Mouse (Mus musculus): ENCODE measurements around the gene Ampd2. TPM values are rescaled to one million over a fixed set of nuclear protein-coding genes. Genes with fewer than 3 reads are reported as not detected.

The Ampd2 gene
- polyA plus RNA-seq, 1 experiment from 2014 or later, result 48.5 TPM

Other genes with a start within 250 kb of the Ampd2 start
- 0.38 TPM in 1 of 2 replicates, not detected in the other for gene Eps8l3, start 209.4 kb downstream of the Ampd2 start, polyA plus RNA-seq (2015; fragmentation: Nextera tagmentation; extraction: Ambion mirVana)
- 260 TPM in 2 replicates for gene Gstm5, start 190.8 kb downstream of the Ampd2 start, polyA plus RNA-seq (2015; fragmentation: Nextera tagmentation; extraction: Ambion mirVana)
- 33.3 and 33.5 TPM in 2 replicates for gene Gstm7, start 154.8 kb downstream of the Ampd2 start, polyA plus RNA-seq (2015; fragmentation: Nextera tagmentation; extraction: Ambion mirVana)
- gene Gstm6, start 142.9 kb downstream of the Ampd2 start, polyA plus RNA-seq (2015; fragmentation: Nextera tagmentation; extraction: Ambion mirVana), result 10.5 and 12.0 TPM in 2 replicates
- not detected in 2 replicates for gene Gstm3, start 117.4 kb downstream of the Ampd2 start, polyA plus RNA-seq (2015; fragmentation: Nextera tagmentation; extraction: Ambion mirVana)
- gene Gstm2, start 100.2 kb downstream of the Ampd2 start, polyA plus RNA-seq (2015; fragmentation: Nextera tagmentation; extraction: Ambion mirVana), result 46.7 and 52.1 TPM in 2 replicates
- gene Gstm1, start 68.7 kb downstream of the Ampd2 start, polyA plus RNA-seq (2015; fragmentation: Nextera tagmentation; extraction: Ambion mirVana), result 42.7 and 54.9 TPM in 2 replicates
- gene Gstm4, start 41.8 kb downstream of the Ampd2 start, polyA plus RNA-seq (2015; fragmentation: Nextera tagmentation; extraction: Ambion mirVana), result 14.6 and 15.4 TPM in 2 replicates
- gene Gnat2, start 6.1 kb upstream of the Ampd2 start, polyA plus RNA-seq (2015; fragmentation: Nextera tagmentation; extraction: Ambion mirVana), result 0.72 and 0.78 TPM in 2 replicates
- gene Gnai3, start 59.5 kb upstream of the Ampd2 start, polyA plus RNA-seq (2015; fragmentation: Nextera tagmentation; extraction: Ambion mirVana), result 184 and 193 TPM in 2 replicates
- 0.09 and 0.19 TPM in 2 replicates for gene Gpr61, start 68.2 kb upstream of the Ampd2 start, polyA plus RNA-seq (2015; fragmentation: Nextera tagmentation; extraction: Ambion mirVana)
- 4.3 and 4.4 TPM in 2 replicates for gene Amigo1, start 99.7 kb upstream of the Ampd2 start, polyA plus RNA-seq (2015; fragmentation: Nextera tagmentation; extraction: Ambion mirVana)
- gene Cyb561d1, start 114.6 kb upstream of the Ampd2 start, polyA plus RNA-seq (2015; fragmentation: Nextera tagmentation; extraction: Ambion mirVana), result 1.8 and 2.1 TPM in 2 replicates
- gene Atxn7l2, start 124.3 kb upstream of the Ampd2 start, polyA plus RNA-seq (2015; fragmentation: Nextera tagmentation; extraction: Ambion mirVana), result 25.4 and 26.7 TPM in 2 replicates
- 1.4 and 1.7 TPM in 2 replicates for gene Sypl2, start 140.0 kb upstream of the Ampd2 start, polyA plus RNA-seq (2015; fragmentation: Nextera tagmentation; extraction: Ambion mirVana)
- gene Psma5, start 170.3 kb upstream of the Ampd2 start, polyA plus RNA-seq (2015; fragmentation: Nextera tagmentation; extraction: Ambion mirVana), result 318 and 331 TPM in 2 replicates
- 10.6 TPM in 2 replicates for gene Sort1, start 197.4 kb upstream of the Ampd2 start, polyA plus RNA-seq (2015; fragmentation: Nextera tagmentation; extraction: Ambion mirVana)

Measured in limb, embryonic 13.5 days (tissue).